Mouse (Mus musculus) liver, embryonic 15.5 days (tissue): ENCODE results near the gene Camta1. TPM values are rescaled to one million over a fixed set of nuclear protein-coding genes. Genes with fewer than 3 reads are reported as not detected.

Experiments used
- ATAC-seq: fragments of 200-750 bp; cut with Nextera tagmentation; 2 replicates; pipeline ENCODE4 v1.8.0; 2017; ENCODE audit warnings: moderate number of reproducible peaks, mild to moderate bottlenecking, moderate library complexity; ENCODE audit not compliant: insufficient read depth
- H3K27ac ChIP-seq: fragments of 300-500 bp; sonication (generic); replicated peaks from 2 replicates; pipeline ENCODE4 v1.5.1; 2015; ENCODE audit warnings: mild to moderate bottlenecking, inconsistent platforms
- H3K27me3 ChIP-seq: fragments of 300-500 bp; sonication (generic); 2 replicates; pipeline ENCODE4 v1.6.1; 2015; ENCODE audit warnings: mild to moderate bottlenecking, inconsistent platforms
- H3K36me3 ChIP-seq: fragments of 300-500 bp; sonication (generic); replicated peaks from 2 replicates; pipeline ENCODE4 v1.6.1; 2015; ENCODE audit warnings: moderate library complexity, mild to moderate bottlenecking, inconsistent platforms
- H3K4me1 ChIP-seq: fragments of 300-500 bp; sonication (generic); replicated peaks from 2 replicates; pipeline ENCODE4 v1.6.1; 2015; ENCODE audit warnings: inconsistent platforms
- H3K4me2 ChIP-seq: fragments of 300-500 bp; sonication (generic); 2 replicates; pipeline ENCODE4 v1.6.1; 2015; ENCODE audit warnings: moderate library complexity, mild to moderate bottlenecking, inconsistent platforms
- H3K4me3 ChIP-seq: fragments of 300-500 bp; sonication (generic); replicated peaks from 2 replicates; pipeline ENCODE4 v1.5.1; 2015; ENCODE audit warnings: mild to moderate bottlenecking, inconsistent platforms
- H3K9ac ChIP-seq: fragments of 300-500 bp; sonication (generic); 2 replicates; pipeline ENCODE4 v1.6.1; 2015; ENCODE audit warnings: moderate library complexity, mild to moderate bottlenecking, inconsistent platforms
- H3K9me3 ChIP-seq: fragments of 300-500 bp; sonication (generic); replicated peaks from 2 replicates; pipeline ENCODE4 v1.6.1; 2016; ENCODE audit warnings: inconsistent platforms
- WGBS: fragments of 180-500 bp; shearing (Covaris S2); methylation state at CpG from one replicate; pipeline ENCODE4 v1.1.7; 2015; ENCODE audit warnings: mixed read lengths; ENCODE audit not compliant: insufficient replicate concordance; 5-methylcytosine and 5-hydroxymethylcytosine counted together
- polyA plus RNA-seq: library from polyadenylated mRNA; unstranded; fragments of >200 nt; fragmentation: Nextera tagmentation; extraction: Ambion mirVana; gene quantifications from 2 replicates; pipeline ENCODE4 v1.2.1, GENCODE M21; 2015

Camta1 gene
- polyA plus RNA-seq, 1 experiment from 2014 or later: 31.1 TPM

DNA sequence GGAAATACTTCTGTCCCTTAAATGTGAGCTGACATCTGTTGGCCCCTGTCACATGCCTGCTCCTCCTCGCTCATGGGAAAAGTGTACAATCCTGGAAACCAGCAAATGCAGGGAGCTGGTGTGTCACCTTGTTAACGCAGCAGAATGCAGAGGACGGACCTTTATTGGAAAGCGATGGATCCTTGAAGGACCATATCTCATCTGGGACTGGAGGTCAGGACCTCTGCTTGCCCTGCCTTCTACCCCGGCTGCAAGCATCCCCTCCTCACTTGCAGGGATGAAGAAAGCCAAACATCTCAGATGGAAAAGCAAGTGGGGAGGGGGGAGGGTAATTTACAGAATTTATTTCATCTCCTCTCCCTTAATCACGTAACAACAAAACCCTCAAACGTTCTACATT lies 423.1 kb downstream of the Camta1 start:
- H3K4me2 ChIP-seq: no peak overlapping the region
- no peak overlapping the region for H3K27ac ChIP-seq
- no peaks in the 10 kb centered on the region for H3K36me3 ChIP-seq
- H3K27me3 ChIP-seq: no peaks in the 10 kb centered on the region
- no peak for ATAC-seq
- no peaks in the 10 kb centered on the region for H3K4me1 ChIP-seq
- H3K9me3 ChIP-seq: no peaks in the 10 kb centered on the region
- no peak overlapping the region for H3K9ac ChIP-seq
- 58% methylated on average over 7 of the region's 7 CpGs for WGBS
- no peak overlapping the region for H3K4me3 ChIP-seq

DNA sequence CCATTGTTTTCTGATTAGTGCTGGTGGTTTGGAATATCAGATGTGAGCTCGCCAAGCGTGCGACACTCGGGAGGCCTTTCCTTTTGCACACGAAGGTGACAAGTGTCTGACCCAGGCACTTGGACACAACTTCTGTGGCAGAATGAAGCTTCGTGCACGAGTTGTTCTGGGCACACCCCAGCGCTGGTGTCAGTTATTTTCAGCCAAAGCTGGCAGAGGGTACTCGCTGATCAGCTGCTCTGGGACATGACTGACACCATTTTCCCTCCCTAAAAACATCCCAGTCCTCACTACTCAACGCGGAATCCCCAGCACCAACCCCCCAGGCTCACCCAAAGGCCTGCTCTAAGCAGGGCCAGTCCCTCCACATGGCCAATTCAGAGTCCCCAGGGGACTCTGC lies 423.8 kb downstream of the Camta1 start:
- Histone ChIP-seq H3K27ac (no peak overlapping the region), H3K36me3 (no peaks in the 10 kb centered on the region), H3K4me1 (no peaks in the 10 kb centered on the region), H3K9me3 (no peaks in the 10 kb centered on the region), H3K4me3 (no peak overlapping the region), H3K9ac (no peak overlapping the region), H3K27me3 (no peaks in the 10 kb centered on the region), H3K4me2 (no peak overlapping the region)
- ATAC-seq: no peak
- 65% methylated on average over 11 of the region's 11 CpGs for WGBS

GRCm38 (mm10) chr4:151425133-151425532 lies 436.5 kb downstream of the Camta1 start:
- H3K9me3 ChIP-seq: no peaks in the 10 kb centered on the region
- WGBS: 49% methylated on average over 3 of the region's 3 CpGs
- ATAC-seq: no peak
- H3K4me2 ChIP-seq: no peak overlapping the region
- no peaks in the 10 kb centered on the region for H3K4me1 ChIP-seq
- H3K27ac ChIP-seq: no peak overlapping the region
- H3K36me3 ChIP-seq: no peaks in the 10 kb centered on the region
- no peaks in the 10 kb centered on the region for H3K27me3 ChIP-seq
- no peak overlapping the region for H3K4me3 ChIP-seq
- no peak overlapping the region for H3K9ac ChIP-seq

DNA sequence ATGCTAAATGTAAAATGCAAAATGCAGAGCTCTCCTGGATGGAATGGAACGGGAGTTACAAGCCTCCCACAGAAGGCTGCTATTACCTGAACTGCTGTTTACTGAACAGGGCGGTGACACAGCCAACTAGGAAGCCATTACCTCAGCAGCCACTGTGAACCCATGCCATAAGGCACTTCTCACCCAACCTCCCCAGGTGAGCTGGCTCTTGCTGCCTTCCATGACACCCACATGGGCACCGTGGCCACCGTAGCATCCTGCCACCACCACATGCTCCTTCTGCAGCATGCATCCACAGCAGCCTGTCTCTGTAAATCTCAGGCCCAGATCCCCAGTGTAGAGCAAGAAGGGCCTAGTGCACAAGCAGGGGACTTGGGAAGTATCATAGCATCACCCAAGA lies 438.8 kb downstream of the Camta1 start:
- H3K4me1 ChIP-seq: no peaks in the 10 kb centered on the region
- no peak overlapping the region for H3K4me3 ChIP-seq
- H3K27ac ChIP-seq: no peak overlapping the region
- no peak for ATAC-seq
- H3K36me3 ChIP-seq: no peaks in the 10 kb centered on the region
- no peak overlapping the region for H3K9ac ChIP-seq
- 63% methylated on average over 4 of the region's 4 CpGs for WGBS
- H3K9me3 ChIP-seq: no peaks in the 10 kb centered on the region
- H3K4me2 ChIP-seq: no peak overlapping the region
- H3K27me3 ChIP-seq: no peaks in the 10 kb centered on the region

DNA sequence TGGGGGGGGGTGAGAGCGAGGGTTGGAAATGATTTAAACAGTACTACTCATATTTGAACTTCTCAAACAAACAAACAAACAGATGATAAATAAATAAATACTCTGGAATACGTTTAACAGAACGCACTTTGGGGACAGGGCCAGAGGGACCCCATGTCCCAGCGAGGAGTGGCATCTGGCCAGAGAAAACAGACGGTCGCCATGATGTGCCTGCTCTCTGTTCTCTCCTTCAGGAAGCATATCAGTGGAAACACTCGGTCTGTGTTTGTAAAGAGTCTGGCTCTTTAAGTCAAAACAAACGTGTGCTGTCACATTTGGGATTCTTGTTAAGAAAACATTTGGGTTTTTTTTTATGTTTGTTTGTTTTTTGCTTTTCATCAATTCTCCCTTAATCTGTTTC lies 439.3 kb downstream of the Camta1 start:
- WGBS: 44% methylated on average over 8 of the region's 8 CpGs
- no peaks in the 10 kb centered on the region for H3K27me3 ChIP-seq

GRCm38 (mm10) chr4:151418344-151418875 lies 443.3 kb downstream of the Camta1 start:
- Histone ChIP-seq H3K27me3 (no peaks in the 10 kb centered on the region), H3K27ac (no peak overlapping the region), H3K4me1 (peaks cover 4% of the 10 kb centered on the region; the same call in 1 of the 2 replicates), H3K4me2 (no peak overlapping the region), H3K9ac (no peak overlapping the region), H3K36me3 (no peaks in the 10 kb centered on the region), H3K9me3 (no peaks in the 10 kb centered on the region), H3K4me3 (no peak overlapping the region)
- ATAC-seq: no peak
- 70% methylated on average over 14 of the region's 14 CpGs for WGBS

More for the DNA sequence above, 439.3 kb downstream of the Camta1 start:
- H3K4me2 ChIP-seq: no peak overlapping the region
- H3K4me3 ChIP-seq: no peak overlapping the region
- H3K4me1 ChIP-seq: no peaks in the 10 kb centered on the region
- no peak for ATAC-seq
- H3K27ac ChIP-seq: no peak overlapping the region
- no peaks in the 10 kb centered on the region for H3K9me3 ChIP-seq
- no peak overlapping the region for H3K9ac ChIP-seq
- H3K36me3 ChIP-seq: no peaks in the 10 kb centered on the region

DNA sequence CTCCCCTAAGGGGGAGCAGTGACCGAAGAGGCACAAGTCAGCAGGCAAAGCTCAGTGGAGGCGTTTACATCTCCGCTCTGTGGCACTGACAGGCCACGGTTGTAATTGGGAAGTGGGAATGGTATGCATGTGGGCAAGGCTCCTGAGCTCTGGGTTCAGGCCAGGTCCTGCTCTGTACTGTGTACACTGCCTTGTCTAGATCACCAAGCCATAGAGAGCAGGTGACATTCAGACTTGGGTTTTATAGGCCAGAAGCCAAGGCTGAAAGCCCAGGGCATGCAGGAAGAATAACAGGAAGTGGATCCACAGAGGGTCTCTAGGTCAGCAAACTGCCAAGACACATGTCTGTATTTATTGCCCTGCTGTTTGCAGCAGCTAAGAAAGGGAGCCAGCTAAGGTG lies 445.9 kb downstream of the Camta1 start:
- no peak overlapping the region for H3K9ac ChIP-seq
- H3K4me3 ChIP-seq: no peak overlapping the region
- no peak for ATAC-seq
- peak overlapping the region; percentile 45; the same call in 1 of the 2 replicates for H3K4me2 ChIP-seq
- no peaks in the 10 kb centered on the region for H3K27me3 ChIP-seq
- H3K4me1 ChIP-seq: peaks cover 4% of the 10 kb centered on the region; the same call in 1 of the 2 replicates
- no peaks in the 10 kb centered on the region for H3K9me3 ChIP-seq
- no peak overlapping the region for H3K27ac ChIP-seq
- WGBS: 61% methylated on average over 4 of the region's 4 CpGs
- H3K36me3 ChIP-seq: no peaks in the 10 kb centered on the region

- ATAC-seq: no peak
- Histone ChIP-seq H3K36me3 (no peaks in the 10 kb centered on the region), H3K9me3 (no peaks in the 10 kb centered on the region), H3K27ac (no peak overlapping the region), H3K9ac (no peak overlapping the region), H3K4me3 (peak overlapping the region; percentile 17; the same call in 1 of the 2 replicates), H3K4me1 (peaks cover 4% of the 10 kb centered on the region; the same call in 1 of the 2 replicates), H3K27me3 (no peaks in the 10 kb centered on the region), H3K4me2 (peak overlapping the region; percentile 45)
- WGBS: 65% methylated on average over 16 of the region's 16 CpGs
Observed at GRCm38 (mm10) chr4:151415376-151415775, 446.3 kb downstream of the Camta1 start.

DNA sequence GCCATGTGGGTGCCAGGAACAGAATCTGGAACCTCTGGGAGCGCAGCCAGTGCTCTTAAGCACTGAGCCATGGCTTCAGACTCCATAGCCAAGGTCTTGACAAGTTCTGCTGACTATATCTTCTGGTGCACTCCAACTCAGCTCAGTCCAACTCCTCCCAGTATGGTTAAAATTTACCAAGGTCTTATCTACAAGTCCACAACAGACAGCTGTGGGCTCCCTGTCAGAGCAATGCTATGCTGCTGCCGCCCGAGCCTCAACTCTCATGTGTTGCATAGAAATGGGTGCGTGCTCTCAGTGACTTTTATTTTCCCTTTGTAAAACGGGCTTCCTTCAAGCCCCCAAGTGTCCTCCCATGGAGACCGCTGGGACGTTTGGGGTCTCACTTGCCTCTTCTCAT lies 446.7 kb downstream of the Camta1 start:
- no peaks in the 10 kb centered on the region for H3K36me3 ChIP-seq
- peak overlapping the region; percentile 17; the same call in 1 of the 2 replicates for H3K4me3 ChIP-seq
- H3K27ac ChIP-seq: no peak overlapping the region
- H3K9ac ChIP-seq: no peak overlapping the region
- ATAC-seq: no peak
- peaks cover 4% of the 10 kb centered on the region; the same call in 1 of the 2 replicates for H3K4me1 ChIP-seq
- H3K9me3 ChIP-seq: no peaks in the 10 kb centered on the region
- 54% methylated on average over 7 of the region's 7 CpGs for WGBS
- no peaks in the 10 kb centered on the region for H3K27me3 ChIP-seq
- peak overlapping the region; percentile 45 for H3K4me2 ChIP-seq

DNA sequence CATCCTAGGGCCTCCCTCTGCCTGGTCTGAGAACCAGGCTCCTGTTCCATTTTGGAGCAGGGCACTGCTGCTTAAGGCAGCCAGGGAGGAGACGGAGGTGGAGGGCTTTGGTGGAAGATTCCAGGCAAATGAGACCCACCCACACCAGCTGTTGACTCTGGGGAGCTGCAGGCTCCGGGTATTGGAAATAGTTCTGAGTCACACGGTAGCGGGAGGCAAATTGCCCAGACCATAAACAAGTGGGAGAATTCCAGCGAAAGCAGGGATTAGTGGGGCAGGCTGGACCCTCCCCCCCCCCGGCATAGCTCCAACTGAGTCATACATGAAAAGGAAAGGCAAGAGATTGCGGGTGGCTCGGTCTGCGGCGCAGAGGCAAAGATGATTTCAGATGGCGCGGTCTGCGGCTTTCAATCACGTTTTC lies 450.0 kb downstream of the Camta1 start:
- WGBS: 37% methylated on average over 14 of the region's 14 CpGs
- H3K27ac ChIP-seq: no peak overlapping the region

DNA sequence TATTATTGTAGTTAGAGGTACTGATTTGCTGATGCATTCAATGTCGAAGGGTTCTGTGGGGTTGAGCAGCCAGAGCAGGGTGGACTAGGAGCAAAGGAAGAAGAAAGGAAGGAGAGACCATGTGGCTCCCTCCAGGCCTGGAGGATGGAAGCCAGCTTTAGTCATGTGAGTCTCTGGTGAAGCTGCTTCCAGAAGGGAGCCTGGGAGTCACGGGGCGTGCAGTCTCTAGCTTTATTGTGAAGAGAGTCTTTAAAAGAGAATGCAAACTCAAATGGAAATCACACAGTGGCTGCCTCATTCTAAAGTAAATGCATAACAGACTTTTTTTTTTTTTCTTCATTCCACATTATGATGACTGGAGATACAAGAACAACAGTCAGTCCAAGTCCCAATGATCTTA lies 450.7 kb downstream of the Camta1 start:
- 65% methylated on average over 3 of the region's 3 CpGs for WGBS
- Histone ChIP-seq H3K4me1 (peaks cover 4% of the 10 kb centered on the region; the same call in 1 of the 2 replicates), H3K9ac (no peak overlapping the region), H3K27me3 (no peaks in the 10 kb centered on the region), H3K27ac (no peak overlapping the region), H3K4me3 (no peak overlapping the region), H3K36me3 (no peaks in the 10 kb centered on the region), H3K4me2 (no peak overlapping the region), H3K9me3 (no peaks in the 10 kb centered on the region)
- ATAC-seq: no peak

More for the DNA sequence above, 450.0 kb downstream of the Camta1 start:
- Histone ChIP-seq H3K9ac (no peak overlapping the region), H3K4me3 (no peak overlapping the region), H3K9me3 (no peaks in the 10 kb centered on the region), H3K27me3 (no peaks in the 10 kb centered on the region), H3K4me2 (no peak overlapping the region), H3K36me3 (no peaks in the 10 kb centered on the region), H3K4me1 (peaks cover 4% of the 10 kb centered on the region; the same call in 1 of the 2 replicates)
- ATAC-seq: no peak

DNA sequence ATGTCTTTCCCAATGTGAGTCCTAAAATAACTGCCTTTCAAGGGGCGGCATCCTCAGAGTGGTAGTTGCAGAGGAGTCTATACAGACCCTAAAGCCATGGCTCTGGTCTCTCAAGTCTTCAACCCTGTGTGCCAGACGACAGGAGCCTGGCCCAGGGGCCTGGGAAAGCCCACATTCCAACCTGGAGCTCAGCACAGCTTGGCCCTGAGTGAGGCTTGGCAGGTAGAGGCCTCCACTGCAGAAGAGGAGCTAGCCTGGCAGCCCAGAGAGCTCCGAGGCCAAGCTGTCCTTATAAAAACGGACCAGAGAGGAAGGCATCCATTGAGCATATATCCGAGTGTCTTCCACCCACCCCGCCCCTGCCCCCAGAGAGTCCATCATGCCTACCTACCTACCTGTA lies 452.4 kb downstream of the Camta1 start:
- Histone ChIP-seq H3K9ac (no peak overlapping the region), H3K4me1 (no peaks in the 10 kb centered on the region), H3K27me3 (no peaks in the 10 kb centered on the region), H3K9me3 (no peaks in the 10 kb centered on the region), H3K4me2 (no peak overlapping the region), H3K4me3 (no peak overlapping the region), H3K27ac (no peak overlapping the region), H3K36me3 (no peaks in the 10 kb centered on the region)
- no peak for ATAC-seq
- WGBS: 57% methylated on average over 6 of the region's 6 CpGs
